Mouse (Mus musculus): Measurements from ENCODE around the gene Mdp1.

The Mdp1 gene

DNA sequence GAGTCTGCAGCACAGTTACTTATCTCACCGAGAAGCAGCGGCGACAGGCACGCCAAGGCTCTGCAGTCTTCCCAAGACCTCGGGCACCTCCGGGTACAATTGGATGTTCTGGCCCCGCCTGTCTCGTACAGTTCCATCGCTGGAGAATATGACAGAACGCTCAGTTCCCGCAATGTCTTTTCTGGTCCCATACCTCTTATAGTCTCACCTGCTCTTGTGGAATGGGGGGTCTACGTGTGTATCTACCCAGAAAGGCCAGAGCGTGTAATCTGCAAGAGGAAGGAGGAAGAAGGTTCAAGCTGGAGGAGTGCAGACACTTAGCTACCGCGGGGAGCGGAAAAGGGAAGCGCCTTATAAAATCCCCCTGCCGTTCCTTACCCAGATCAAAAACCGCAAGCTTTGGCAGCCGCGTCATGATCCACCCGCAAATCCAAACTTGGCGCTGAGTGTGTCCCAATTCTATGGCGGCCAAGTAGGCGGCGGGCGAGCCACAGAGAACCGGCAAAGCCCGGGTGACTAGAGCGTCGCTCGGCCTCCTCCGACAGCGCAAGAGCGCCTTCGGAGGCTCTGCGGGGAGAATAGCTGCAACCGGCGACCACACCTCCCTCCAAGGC is at the start of gene Mdp1:
Mdp1 (minus strand) TSS at position 549 of the 614 bp plus-strand sequence.
- DNase-seq (ENCODE audit: low spot score) = peak; percentile 92

DNA sequence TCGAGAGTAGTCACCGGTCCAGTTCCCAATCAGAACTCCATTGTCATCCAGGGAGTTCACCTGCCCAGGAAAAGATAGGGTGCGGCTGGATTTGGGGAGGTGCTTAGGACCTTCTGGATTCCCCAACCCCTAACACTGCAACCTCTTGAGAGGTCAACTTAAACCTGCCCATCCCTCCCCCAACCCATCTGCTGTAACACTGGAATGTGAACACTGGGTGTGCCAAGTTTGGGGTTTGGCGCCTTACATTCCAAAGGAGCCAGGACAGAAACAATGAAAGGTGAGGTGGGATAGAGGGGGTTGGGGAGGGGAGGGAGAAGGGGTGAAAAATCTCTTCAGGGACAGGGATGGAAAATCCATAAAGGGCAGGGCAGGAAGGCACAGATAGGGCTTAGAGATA is 49.2 kb upstream of the Mdp1 start:
- no peak for DNase-seq (ENCODE audit: low spot score)

DNA sequence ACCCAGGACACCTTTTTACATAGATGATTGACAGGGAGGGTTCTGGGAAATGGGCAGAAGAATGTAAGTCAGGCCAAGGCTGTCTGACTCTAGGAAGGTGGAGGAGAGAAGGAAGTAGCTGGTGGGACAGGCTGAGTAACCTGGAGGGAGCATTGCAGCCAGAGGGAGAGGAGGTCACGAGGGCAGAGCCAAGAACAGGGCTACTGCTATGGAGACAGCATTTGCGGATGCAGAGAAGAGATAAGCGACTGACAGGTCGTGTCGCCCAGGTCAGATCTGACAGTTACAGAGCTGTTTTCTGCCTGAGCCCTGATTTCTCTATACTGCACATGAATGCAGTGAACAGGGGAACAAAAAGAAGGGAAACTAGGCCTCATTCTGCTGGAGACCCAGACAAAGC is 47.1 kb upstream of the Mdp1 start:
- no peak for DNase-seq (ENCODE audit: low spot score)

GRCm38 (mm10) chr14:55706051-55706600 is 45.8 kb upstream of the Mdp1 start:
- no peak for DNase-seq (ENCODE audit: low spot score)

GRCm38 (mm10) chr14:55702761-55703160 is 42.5 kb upstream of the Mdp1 start:
- no peak for DNase-seq (ENCODE audit: low spot score)

GRCm38 (mm10) chr14:55701131-55701530 is 40.8 kb upstream of the Mdp1 start:
- DNase-seq (ENCODE audit: low spot score) = no peak

GRCm38 (mm10) chr14:55697226-55697625 is 36.9 kb upstream of the Mdp1 start:
- DNase-seq (ENCODE audit: low spot score) = no peak

GRCm38 (mm10) chr14:55689433-55689832 is 29.1 kb upstream of the Mdp1 start:
- DNase-seq (ENCODE audit: low spot score) = no peak

DNA sequence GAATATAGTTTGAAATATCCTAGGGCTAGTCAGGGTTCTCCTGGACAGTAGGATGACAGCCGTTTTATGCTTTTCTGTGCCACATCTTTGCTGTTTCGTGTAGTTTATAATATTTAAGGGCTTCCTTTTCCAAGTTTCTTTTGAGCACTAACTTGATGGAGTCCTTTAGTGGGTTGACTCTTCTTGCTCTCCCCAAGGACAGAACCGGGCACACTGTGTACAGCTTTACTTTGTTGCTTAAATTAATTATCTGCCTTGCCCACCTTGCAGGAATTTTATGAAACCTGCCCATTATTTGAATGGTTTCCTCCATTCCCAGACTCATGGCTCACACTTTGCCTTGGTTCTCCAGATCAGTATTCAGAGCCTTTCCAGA is 21.8 kb upstream of the Mdp1 start:
- no peak for DNase-seq (ENCODE audit: low spot score)

DNA sequence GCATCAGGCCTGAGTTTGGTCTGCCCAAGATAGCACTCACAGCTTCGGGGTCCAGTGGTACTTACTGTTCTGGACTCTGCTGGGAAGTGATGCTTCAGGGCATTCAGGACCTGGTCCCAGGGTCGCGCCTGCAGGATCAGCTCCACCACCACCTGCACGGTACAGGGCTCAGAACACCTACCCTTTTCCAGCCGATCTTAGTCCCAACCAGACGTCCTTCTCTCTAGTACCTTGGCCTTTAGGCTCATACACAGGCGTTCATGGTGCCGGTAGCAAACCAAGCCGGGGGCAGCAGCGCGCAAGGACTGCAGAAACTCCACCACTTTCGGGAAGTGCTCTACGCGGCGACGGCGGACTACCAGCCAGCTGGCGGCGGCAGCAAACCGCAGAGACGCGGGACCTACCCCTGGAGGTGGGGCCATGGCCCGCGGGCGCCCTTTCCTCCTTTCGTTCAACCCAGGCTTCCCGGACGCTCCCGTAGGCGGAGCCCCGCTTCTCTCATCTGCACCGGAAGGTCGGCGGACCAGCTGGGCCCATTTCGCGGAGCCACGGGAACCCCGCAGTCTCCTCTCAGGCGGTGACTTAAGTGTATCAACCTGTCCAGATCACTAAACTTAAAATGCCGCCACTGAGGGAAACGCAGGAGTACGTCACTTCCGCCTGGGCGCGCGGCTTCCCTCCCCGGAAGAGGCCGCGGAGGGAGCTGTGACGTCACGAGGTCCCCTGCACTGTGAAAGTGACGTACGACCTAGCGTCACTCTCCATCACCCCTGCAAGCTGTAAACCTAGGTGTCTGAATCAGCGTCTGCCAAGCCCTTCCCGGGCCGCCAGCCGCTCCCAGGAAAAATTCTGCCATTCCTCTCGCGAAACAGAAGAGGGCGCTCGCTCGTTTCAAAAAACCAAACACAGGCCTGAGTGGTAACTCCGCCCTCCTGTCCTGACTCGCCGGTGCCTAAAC is 21.1 kb upstream of the Mdp1 start, which contains the start of gene Tinf2:
Tinf2 (minus strand) TSS at position 661 of the 958 bp plus-strand sequence.
- DNase-seq (ENCODE audit: low spot score) = peak; percentile 97

GRCm38 (mm10) chr14:55677615-55678014 is 17.3 kb upstream of the Mdp1 start:
- DNase-seq (ENCODE audit: low spot score) = no peak

- no peak for DNase-seq (ENCODE audit: low spot score)
Measured at GRCm38 (mm10) chr14:55672741-55673060, 12.4 kb upstream of the Mdp1 start.

DNA sequence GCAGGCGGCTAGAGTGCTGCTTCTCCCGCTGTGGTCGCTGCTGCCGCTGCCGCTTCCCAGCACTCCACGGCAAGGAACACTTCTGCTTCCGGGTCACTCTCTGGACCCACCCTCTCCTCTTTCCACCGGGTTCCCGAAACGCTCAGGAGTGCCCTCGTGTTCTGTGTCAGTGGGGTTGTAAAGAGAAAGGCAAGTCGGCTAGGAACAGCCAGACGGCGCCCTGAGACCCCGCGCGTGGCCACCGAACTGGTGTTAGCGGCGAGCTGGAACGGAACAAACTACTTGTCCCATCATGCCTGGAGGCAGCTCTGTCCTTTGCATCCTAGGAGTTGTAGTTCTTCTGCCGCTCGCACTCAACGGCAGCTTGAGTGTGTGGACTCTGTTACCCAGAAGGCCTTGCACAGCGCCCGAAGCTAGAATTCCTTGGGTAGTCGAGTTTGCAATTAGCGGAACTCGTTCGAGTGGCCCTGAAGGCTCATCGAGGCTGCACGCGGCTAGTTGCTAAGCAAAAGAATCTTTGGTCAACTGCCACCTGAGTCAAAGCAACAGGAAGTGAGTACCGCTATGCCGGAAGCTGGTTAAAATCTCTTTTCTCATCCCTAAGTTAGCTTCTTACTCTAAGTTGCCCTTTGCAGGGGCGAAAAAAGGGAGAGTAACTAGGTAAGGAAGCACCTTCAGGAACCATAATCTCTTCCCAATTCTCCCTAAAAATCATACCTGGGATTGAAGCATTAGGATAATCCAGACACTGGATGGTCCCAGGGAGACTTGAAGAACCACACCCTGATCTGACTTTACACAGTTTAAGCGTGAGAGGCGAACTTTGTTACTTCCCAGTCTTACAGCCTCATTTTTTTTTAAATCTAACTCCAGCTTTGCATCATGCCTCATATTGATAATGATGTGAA is 11.8 kb upstream of the Mdp1 start, which contains the start of the genes Gmpr2 and Nedd8:
Gmpr2 (plus strand) TSS at position 109 of the 908 bp plus-strand sequence.
Nedd8 (minus strand) TSS at position 292 of the 908 bp plus-strand sequence.
- peak; percentile 97 for DNase-seq (ENCODE audit: low spot score)

DNA sequence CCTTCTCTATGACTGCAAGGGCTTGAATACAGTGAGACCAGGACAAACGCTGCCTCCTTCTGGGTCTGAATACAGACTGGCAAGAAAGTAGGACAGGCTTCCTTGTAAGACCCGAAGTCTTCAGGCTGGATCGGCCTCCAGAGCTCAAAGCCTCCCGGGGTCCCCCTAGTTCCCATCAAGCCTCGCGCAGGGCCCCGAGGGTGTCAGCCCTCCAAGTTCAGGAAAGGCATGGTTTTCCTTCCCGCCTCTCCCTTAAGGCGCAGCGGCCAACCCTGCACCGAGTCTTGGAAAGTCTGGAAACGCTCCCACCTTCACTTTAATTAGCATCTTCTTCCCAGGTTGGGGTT is 11.2 kb upstream of the Mdp1 start:
- DNase-seq (ENCODE audit: low spot score) = no peak

- no peak for DNase-seq (ENCODE audit: low spot score)
Measured at GRCm38 (mm10) chr14:55660636-55661035, 328 bp upstream of the Mdp1 start.

- no peak for DNase-seq (ENCODE audit: low spot score)
Measured at GRCm38 (mm10) chr14:55658011-55658410, 2.3 kb downstream of the Mdp1 start.

DNA sequence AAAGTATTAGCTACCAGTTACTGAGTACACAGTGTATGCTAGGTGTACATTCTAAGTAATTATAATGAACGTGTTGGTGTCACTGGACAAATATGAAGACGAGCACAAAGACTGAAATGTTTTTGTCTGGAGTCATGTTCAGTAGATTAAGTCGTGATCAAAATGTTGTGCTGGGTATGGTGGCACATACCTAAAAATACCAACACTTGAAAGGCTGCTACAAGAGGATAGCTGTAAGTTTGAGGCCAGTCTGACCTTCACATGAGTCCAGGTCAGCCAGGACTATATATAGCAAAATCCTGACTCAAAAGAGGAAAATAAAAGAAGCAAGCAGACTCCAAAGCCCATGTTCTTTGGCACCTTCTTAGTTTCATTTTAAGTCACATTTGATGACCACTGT is 3.4 kb downstream of the Mdp1 start:
- DNase-seq (ENCODE audit: low spot score) = no peak

DNA sequence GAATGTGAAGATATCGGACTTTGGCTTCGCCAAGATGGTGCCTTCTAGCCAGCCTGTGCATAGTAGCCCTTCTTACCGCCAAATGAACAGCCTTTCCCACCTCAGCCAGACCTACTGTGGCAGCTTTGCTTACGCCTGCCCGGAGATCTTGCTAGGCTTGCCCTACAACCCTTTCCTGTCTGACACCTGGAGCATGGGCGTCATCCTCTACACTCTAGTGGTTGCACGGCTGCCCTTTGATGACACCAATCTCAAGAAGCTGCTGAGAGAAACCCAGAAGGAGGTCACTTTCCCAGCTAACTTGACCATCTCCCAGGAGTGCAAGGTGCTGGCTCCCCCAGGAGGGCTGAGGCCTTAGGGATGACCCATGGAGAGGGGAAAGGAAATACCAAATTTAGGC is 8.8 kb downstream of the Mdp1 start:
- DNase-seq (ENCODE audit: low spot score) = no peak

GRCm38 (mm10) chr14:55649884-55650283 is 10.4 kb downstream of the Mdp1 start, which contains the start of gene Tssk4:
Tssk4 (plus strand) TSS chr14:55650184.
- no peak for DNase-seq (ENCODE audit: low spot score)

DNA sequence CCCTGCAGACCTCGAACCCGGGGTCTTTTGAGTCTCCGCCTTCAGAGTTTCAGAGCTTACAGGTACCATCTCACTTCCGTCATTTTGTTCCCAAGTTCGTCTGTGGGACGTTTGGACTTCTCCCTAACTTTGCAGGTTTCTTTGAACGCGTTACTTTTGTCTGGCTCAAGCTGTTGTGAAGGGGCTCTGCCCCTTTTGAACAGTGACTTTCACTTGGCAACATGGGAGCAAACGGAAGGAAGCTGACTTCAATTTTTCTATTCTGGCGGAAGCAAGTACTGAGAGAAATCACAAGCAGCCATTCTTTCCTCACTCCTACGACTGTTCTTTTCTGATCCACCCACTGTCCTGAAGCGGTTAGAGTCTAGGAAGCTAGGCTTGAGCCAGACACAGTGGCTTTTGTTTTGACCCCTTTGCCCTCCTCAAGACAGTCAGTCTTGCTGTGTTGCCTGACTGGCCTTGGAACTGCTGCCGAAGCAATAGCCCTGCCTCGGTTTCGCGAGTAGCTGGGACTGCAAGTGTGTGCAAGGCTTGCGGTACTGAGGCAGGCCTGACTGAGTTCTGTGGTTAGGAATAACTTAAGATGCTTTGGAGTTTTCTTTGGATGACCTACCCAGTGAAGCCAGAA is 15.9 kb downstream of the Mdp1 start:
- peak; percentile 21 for DNase-seq (ENCODE audit: low spot score)

Measured in embryo, embryonic 10.5 days (tissue).